Mouse (Mus musculus): ENCODE measurements around the gene Tbc1d8. TPM values are rescaled to one million over a fixed set of nuclear protein-coding genes. Genes with fewer than 3 reads are reported as not detected.

Gene Tbc1d8
- total RNA-seq, 2 experiments from 2014 or later: 18.3 to 20.2 TPM

DNA sequence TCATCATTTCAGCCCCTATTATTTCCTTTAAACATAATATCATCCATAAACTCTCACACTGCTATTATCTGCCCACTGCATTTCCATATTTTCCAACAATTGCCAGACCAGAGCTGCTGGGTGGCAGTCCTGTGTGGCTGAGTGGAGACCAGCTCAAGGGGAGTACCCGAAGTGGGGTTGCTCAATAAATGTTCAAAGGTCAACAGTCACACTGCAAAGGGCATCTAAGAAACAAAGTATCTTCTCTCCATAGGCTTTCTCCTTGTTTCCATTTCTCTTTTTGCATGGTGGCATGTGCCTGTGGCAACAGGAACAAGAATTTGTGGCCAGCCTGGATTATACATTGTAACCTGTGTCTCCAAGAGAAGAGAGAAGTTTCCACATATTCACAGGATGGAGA is 2.2 kb downstream of the Tbc1d8 start:
- no peak for DNase-seq (ENCODE audit: extremely low spot score in 1 of 2, low spot score in 2 of 2)
- intact Hi-C loops (cut with DNase I): no loop called here
- H3K27ac ChIP-seq: no peak overlapping the region
- no peak for TF ChIP-seq CTCF (IDR thresholded peaks at IDR 0.05)
- H3K4me3 ChIP-seq: no peak overlapping the region

GRCm38 (mm10) chr1:39474516-39474915 is 4.0 kb downstream of the Tbc1d8 start:
- DNase-seq (ENCODE audit: extremely low spot score in 1 of 2, low spot score in 2 of 2): no peak
- TF ChIP-seq CTCF (IDR thresholded peaks at IDR 0.05): no peak
- Histone ChIP-seq H3K4me3 (no peak overlapping the region), H3K27ac (no peak overlapping the region)
- intact Hi-C loops (cut with DNase I): no loop called here

DNA sequence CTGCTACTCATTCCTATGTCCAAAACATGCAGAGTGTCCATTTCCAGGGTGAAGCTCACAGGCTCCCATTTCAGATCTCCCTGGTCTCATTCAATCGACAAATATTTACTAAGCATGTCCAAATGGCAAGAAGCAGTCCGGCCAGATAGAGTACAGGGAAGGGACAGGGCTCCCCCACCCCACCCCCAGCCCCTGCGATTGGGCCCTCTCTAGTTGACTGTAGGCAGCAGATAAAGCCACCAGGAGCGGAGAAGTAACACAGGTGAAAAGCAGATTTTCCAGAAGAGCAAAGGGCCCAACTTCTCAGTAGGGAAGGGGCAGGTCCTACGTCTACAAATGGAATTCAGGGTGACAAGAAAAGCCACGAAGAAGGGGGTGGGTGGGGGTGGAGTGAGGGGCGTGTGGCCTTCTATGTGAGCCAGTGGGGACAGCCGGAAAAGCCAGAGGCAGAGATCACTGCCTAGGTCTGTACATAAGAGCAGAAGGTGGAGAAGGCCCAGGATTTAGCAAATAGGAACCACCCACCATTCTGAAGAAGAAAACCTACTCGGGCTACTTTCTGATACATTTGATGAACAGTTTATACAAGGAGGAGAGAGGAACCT is 7.2 kb downstream of the Tbc1d8 start:
- Histone ChIP-seq H3K4me3 (no peak overlapping the region), H3K27ac (no peak overlapping the region)
- no peak for DNase-seq (ENCODE audit: extremely low spot score in 1 of 2, low spot score in 2 of 2)
- intact Hi-C loops (cut with DNase I): no loop called here
- TF ChIP-seq CTCF (IDR thresholded peaks at IDR 0.05): no peak

DNA sequence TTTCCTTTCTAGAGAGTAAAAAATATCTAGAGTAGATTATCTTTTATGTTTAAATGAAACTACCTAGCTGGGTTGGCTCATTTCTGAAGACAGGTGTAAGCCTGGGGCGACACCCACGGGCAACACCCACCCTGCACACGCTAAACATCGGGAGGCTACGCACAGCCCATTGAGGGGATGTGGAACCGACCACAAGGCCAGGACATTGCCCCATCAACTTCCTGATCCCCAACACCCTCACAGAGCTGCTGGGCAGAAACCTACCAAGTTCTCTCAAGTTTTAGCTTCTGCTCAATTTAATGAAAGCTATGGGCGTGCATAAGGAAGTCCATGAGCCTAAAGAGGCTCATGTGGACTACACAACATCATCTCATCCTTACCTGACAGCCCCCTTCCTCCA is 9.6 kb downstream of the Tbc1d8 start:
- no peak for DNase-seq (ENCODE audit: extremely low spot score in 1 of 2, low spot score in 2 of 2)
- Histone ChIP-seq H3K4me3 (no peak overlapping the region), H3K27ac (no peak overlapping the region)
- intact Hi-C loops (cut with DNase I): no loop called here
- no peak for TF ChIP-seq CTCF (IDR thresholded peaks at IDR 0.05)

GRCm38 (mm10) chr1:39466526-39466925 is 12.0 kb downstream of the Tbc1d8 start:
- H3K4me3 ChIP-seq: no peak overlapping the region
- TF ChIP-seq CTCF (IDR thresholded peaks at IDR 0.05): no peak

DNA sequence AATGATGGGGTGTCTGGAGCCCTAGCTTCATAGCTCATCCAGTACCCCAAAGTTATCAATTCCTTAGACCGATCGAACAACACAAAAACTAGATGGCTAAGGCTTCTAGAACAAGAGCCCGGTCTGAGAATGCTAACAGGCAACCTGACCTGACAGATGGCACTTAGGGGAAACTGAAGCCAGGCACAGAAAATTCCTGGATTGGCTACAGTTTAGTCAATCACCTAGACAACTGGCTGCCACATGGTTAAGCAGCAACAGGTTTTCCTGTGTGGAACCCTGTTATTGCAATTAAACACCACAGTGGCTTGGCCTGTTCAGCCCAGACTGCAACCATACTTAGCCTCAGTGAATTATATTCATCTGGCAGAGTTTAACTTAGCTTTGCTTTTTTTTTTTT is 13.8 kb downstream of the Tbc1d8 start:
- DNase-seq (ENCODE audit: extremely low spot score in 1 of 2, low spot score in 2 of 2): no peak
- intact Hi-C loops (cut with DNase I): no loop called here
- Histone ChIP-seq H3K27ac (no peak overlapping the region), H3K4me3 (no peak overlapping the region)
- TF ChIP-seq CTCF (IDR thresholded peaks at IDR 0.05): no peak

More at GRCm38 (mm10) chr1:39466526-39466925, 12.0 kb downstream of the Tbc1d8 start:
- H3K27ac ChIP-seq: no peak overlapping the region
- intact Hi-C loops (cut with DNase I): no loop called here
- no peak for DNase-seq (ENCODE audit: extremely low spot score in 1 of 2, low spot score in 2 of 2)

DNA sequence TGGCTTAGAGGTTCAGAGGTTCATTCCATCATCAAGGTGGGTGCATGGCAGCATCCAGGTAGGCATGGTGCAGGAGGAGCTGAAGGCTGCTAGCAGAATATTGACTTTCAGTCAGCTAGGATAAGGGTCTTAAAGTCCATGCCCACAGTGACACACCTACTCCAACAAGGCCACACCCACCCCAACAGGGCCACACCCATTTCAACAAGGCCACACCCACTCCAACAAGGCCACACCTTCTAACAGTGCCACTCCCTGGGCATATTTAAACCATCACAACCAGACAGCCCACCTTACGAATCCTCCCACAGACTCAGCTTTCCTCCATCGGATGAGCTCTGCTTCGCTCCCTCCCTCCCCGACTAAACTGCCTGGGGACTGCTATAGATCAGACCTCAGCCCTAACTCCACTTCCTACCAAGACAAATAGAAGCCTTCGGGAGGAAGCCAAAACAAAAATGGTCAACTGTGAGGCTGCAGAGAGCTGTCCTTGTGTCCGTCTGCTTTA is 15.6 kb downstream of the Tbc1d8 start:
- no peak for TF ChIP-seq CTCF (IDR thresholded peaks at IDR 0.05)
- intact Hi-C loops (cut with DNase I): loop anchor here (1.0 kb wide), 1 partner anchor 17 kb away; no protein-coding TSS in a partner anchor
- no peak overlapping the region for H3K27ac ChIP-seq
- no peak for DNase-seq (ENCODE audit: extremely low spot score in 1 of 2, low spot score in 2 of 2)
- H3K4me3 ChIP-seq: no peak overlapping the region

DNA sequence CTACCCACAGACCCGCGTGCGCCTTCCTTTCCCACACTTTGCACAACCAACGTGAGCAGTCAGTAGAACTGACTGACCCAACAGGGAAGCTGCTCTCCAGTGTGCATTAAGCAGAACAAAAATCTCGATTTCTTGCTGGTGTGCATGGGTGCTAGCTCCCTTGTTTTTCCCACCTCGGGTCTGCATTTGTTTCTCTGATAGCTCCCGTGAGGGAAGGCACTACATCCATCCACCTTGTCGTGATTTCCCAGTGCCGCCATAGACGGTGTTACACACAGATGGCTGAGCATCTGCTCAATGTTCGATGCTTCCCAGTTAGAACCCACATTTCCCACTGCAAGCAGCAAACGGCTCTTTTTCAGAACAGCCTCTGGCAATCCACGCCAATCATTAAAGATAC is 16.5 kb downstream of the Tbc1d8 start:
- no peak for TF ChIP-seq CTCF (IDR thresholded peaks at IDR 0.05)
- Histone ChIP-seq H3K4me3 (no peak overlapping the region), H3K27ac (no peak overlapping the region)
- intact Hi-C loops (cut with DNase I): loop anchor here (1.0 kb wide), 1 partner anchor 16 kb away; no protein-coding TSS in a partner anchor
- DNase-seq (ENCODE audit: extremely low spot score in 1 of 2, low spot score in 2 of 2): peak in 1 of 2 experiments; percentile 43

- Histone ChIP-seq H3K4me3 (no peak overlapping the region), H3K27ac (no peak overlapping the region)
- TF ChIP-seq CTCF (IDR thresholded peaks at IDR 0.05): no peak
- no peak for DNase-seq (ENCODE audit: extremely low spot score in 1 of 2, low spot score in 2 of 2)
- intact Hi-C loops (cut with DNase I): no loop called here
These were observed 18.1 kb downstream of the Tbc1d8 start for GRCm38 (mm10) chr1:39460495-39460894.

DNA sequence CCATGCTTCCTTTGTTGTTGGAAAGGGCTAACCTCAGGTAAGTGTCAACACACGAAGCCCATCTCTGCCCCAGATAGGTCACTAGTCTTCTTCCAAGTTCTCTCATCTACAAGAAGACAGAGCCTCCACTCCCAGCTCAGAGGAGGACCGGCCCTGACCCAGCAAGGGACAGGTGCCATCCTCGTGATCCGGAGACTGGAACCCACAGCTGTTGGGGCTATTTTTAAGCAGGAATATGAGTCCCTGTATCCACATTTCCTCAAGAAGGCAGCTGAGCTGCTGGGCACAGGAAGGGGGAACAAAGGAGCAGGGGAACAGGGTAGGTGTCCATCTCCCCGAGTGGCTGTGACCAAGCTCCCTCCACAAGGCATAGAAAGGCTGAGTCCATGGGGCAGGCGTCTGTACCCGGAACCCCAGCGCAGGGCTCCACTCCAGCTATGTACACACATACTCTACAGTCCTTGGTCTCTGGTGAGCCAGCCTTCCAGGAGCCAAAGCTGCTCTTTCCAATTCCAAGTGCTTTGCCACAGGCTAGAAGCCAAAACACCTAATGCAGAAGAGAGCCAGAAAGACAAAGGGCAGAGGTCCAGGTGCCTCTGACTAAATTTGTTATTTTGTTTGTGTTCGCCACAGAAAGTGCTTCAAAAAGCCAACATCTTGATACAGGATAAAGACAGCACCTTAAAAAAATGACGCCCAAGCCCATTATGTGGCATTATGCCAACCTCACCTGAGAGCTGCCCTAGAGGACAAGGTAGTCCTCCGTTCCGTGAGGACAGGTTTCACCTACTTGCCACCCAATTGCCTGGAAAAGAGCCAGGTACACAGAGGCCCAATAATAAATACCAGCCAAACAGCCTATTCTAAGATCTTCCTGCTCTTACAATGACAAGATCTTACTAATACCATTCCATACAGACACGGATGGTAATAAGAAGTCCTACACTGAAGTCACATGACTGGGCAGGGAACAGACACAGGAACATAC is 20.4 kb downstream of the Tbc1d8 start:
- Histone ChIP-seq H3K27ac (no peak overlapping the region), H3K4me3 (no peak overlapping the region)
- DNase-seq (ENCODE audit: extremely low spot score in 1 of 2, low spot score in 2 of 2): no peak
- intact Hi-C loops (cut with DNase I): no loop called here
- no peak for TF ChIP-seq CTCF (IDR thresholded peaks at IDR 0.05)

DNA sequence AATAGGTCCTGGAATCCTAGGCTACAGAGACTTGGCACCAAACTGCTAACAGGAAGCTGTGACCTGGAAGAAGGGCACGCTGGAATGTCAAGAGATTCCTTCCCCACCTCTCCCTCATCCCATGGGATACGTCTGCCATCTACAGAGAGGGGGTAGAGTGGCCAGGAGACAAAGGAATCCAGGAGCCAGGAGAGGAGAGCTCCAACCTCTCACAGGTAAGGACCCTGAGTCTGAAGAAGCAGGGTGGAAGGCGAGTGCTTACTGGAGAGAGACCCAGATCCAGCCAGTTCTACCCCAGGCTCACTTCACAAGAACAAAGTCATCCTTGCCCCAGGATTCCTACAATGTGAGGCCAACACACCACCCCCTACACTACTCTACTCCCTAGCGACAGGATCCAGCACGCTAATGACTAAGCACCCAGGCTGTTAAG is 22.1 kb downstream of the Tbc1d8 start:
- intact Hi-C loops (cut with DNase I): no loop called here
- Histone ChIP-seq H3K4me3 (no peak overlapping the region), H3K27ac (no peak overlapping the region)
- no peak for DNase-seq (ENCODE audit: extremely low spot score in 1 of 2, low spot score in 2 of 2)
- no peak for TF ChIP-seq CTCF (IDR thresholded peaks at IDR 0.05)

Data from left cerebral cortex, adult 2 months (tissue).